Mouse (Mus musculus) neural tube, embryonic 14.5 days (tissue): ENCODE measurements around the gene Elobl. TPM values are rescaled to one million over a fixed set of nuclear protein-coding genes. Genes with fewer than 3 reads are reported as not detected.

Experiments used
- ATAC-seq: fragments of 200-750 bp; cut with Nextera tagmentation; 2 replicates; pipeline ENCODE4 v1.8.0; 2017; ENCODE audit warnings: low read depth, mild to moderate bottlenecking, moderate TSS enrichment, moderate library complexity
- H3K27ac ChIP-seq: fragments of 300-500 bp; sonication (generic); 2 replicates; pipeline ENCODE4 v1.5.1; 2014; ENCODE audit warnings: low read depth, mild to moderate bottlenecking, control low read depth, low read length, moderate library complexity, mixed read lengths
- H3K27me3 ChIP-seq: fragments of 300-500 bp; sonication (generic); 2 replicates; pipeline ENCODE4 v1.6.1; 2014; ENCODE audit warnings: low read length; ENCODE audit not compliant: control insufficient read depth, insufficient read depth
- H3K36me3 ChIP-seq: fragments of 300-500 bp; sonication (generic); 2 replicates; pipeline ENCODE4 v1.6.1; 2014; ENCODE audit warnings: low read length, mixed read lengths; ENCODE audit not compliant: control insufficient read depth, insufficient read depth
- H3K4me1 ChIP-seq: fragments of 300-500 bp; sonication (generic); 2 replicates; pipeline ENCODE4 v1.6.1; 2014; ENCODE audit warnings: low read length; ENCODE audit not compliant: control insufficient read depth, insufficient read depth
- H3K4me2 ChIP-seq: fragments of 300-500 bp; sonication (generic); 2 replicates; pipeline ENCODE4 v1.6.1; 2014; ENCODE audit warnings: mild to moderate bottlenecking, low read depth, low read length, control low read depth
- H3K4me3 ChIP-seq: fragments of 300-500 bp; sonication (generic); 2 replicates; pipeline ENCODE4 v1.5.1; 2014; ENCODE audit warnings: low read depth, low read length, control low read depth, mixed read lengths
- H3K9ac ChIP-seq: fragments of 300-500 bp; sonication (generic); replicated peaks from 2 replicates; pipeline ENCODE4 v1.6.1; 2014; ENCODE audit warnings: low read depth, mild to moderate bottlenecking, control low read depth, low read length, mixed read lengths
- H3K9me3 ChIP-seq: fragments of 300-500 bp; sonication (generic); 2 replicates; pipeline ENCODE4 v1.6.1; 2016; ENCODE audit warnings: low read length; ENCODE audit not compliant: control insufficient read depth
- WGBS: fragments of 180-500 bp; shearing (Covaris S2); extraction: QIAGEN DNeasy Blood & Tissue Kit; methylation state at CpG from one replicate; pipeline ENCODE4 v1.1.7; 2014; 5-methylcytosine and 5-hydroxymethylcytosine counted together
- polyA plus RNA-seq: library from polyadenylated mRNA; unstranded; fragments of >200 nt; fragmentation: Nextera tagmentation; extraction: Ambion mirVana; gene quantifications from 2 replicates; pipeline ENCODE4 v1.2.1, GENCODE M21; 2014

Gene Elobl
- polyA plus RNA-seq: not detected in 2 replicates

- H3K9ac ChIP-seq: no peak within 1 kb of the TSS
- no peak within 1 kb of the TSS for H3K4me3 ChIP-seq
- no peaks in the 10 kb centered on the region for H3K9me3 ChIP-seq
- no peak within 1 kb of the TSS for H3K27ac ChIP-seq
- H3K4me2 ChIP-seq: no peak within 1 kb of the TSS
- H3K36me3 ChIP-seq: no peaks in the 10 kb centered on the region
- H3K27me3 ChIP-seq: no peaks in the 10 kb centered on the region
- no peak for ATAC-seq
- H3K4me1 ChIP-seq: no peaks in the 10 kb centered on the region
- WGBS: 96% methylated on average over 2 of the region's 3 CpGs
These were observed at the start of gene Elobl for GRCm38 (mm10) chr11:88966881-88967361. Gene Elobl (minus strand): TSS chr11:88966931.

GRCm38 (mm10) chr11:89012241-89012640 lies 45.5 kb upstream of the Elobl start:
- Histone ChIP-seq H3K27ac (no peak overlapping the region), H3K4me3 (no peak overlapping the region), H3K27me3 (no peaks in the 10 kb centered on the region), H3K4me2 (no peak overlapping the region), H3K9ac (no peak overlapping the region), H3K4me1 (no peaks in the 10 kb centered on the region), H3K36me3 (no peaks in the 10 kb centered on the region), H3K9me3 (no peaks in the 10 kb centered on the region)
- no peak for ATAC-seq
- 89% methylated on average over 5 of the region's 5 CpGs for WGBS

- Histone ChIP-seq H3K36me3 (no peaks in the 10 kb centered on the region), H3K27me3 (no peaks in the 10 kb centered on the region), H3K4me1 (no peaks in the 10 kb centered on the region), H3K9ac (no peak overlapping the region), H3K9me3 (no peaks in the 10 kb centered on the region), H3K4me3 (no peak overlapping the region), H3K4me2 (no peak overlapping the region), H3K27ac (no peak overlapping the region)
- WGBS: 78% methylated on average over 7 of the region's 7 CpGs
- ATAC-seq: no peak
These were observed 42.8 kb upstream of the Elobl start for GRCm38 (mm10) chr11:89009496-89009895.

DNA sequence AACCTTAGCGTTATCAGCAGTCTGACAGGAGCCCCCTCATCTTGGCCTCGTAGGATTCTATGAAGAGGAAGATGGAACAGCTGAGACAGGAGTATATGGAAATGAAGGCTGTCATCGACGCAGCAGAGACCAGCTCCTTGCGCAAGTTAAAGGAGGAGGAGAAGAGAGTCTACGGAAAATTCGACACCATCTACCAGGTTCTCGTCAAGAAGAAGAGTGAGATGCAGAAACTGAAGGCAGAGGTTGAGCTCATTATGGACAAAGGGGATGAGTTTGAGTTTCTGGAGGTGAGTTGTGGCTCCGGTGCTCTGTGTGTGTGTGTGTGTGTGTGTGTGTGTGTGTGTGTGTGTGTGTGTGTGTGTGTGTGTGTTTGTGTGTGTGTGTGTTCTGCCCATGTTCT lies 42.3 kb upstream of the Elobl start:
- ATAC-seq: no peak
- WGBS: 94% methylated on average over 9 of the region's 9 CpGs
- H3K27me3 ChIP-seq: no peaks in the 10 kb centered on the region
- H3K9ac ChIP-seq: no peak overlapping the region
- no peaks in the 10 kb centered on the region for H3K9me3 ChIP-seq
- no peak overlapping the region for H3K4me2 ChIP-seq
- no peaks in the 10 kb centered on the region for H3K4me1 ChIP-seq
- H3K36me3 ChIP-seq: no peaks in the 10 kb centered on the region
- no peak overlapping the region for H3K27ac ChIP-seq
- H3K4me3 ChIP-seq: no peak overlapping the region

DNA sequence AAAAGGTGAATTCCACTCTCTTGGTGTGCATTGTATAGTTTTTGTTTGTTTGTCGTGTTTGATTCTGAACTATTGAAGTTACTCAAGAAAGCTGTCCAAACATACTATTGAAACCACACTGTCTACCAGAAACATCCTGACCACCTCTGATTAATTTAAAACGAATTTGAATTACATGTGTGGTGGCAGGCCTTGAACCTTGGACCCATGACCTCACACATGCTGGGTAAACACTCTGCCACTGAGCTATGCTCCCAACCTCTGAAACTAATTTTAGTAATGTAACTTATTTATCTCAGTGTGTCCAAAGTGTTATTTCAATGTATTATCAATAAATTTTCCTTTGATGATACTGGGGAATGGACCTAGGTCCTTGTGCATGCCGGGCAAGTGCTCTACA lies 40.9 kb upstream of the Elobl start:
- Histone ChIP-seq H3K4me3 (no peak overlapping the region), H3K9ac (no peak overlapping the region), H3K9me3 (no peaks in the 10 kb centered on the region), H3K36me3 (no peaks in the 10 kb centered on the region), H3K4me1 (no peaks in the 10 kb centered on the region), H3K4me2 (no peak overlapping the region), H3K27ac (no peak overlapping the region), H3K27me3 (no peaks in the 10 kb centered on the region)
- 88% methylated on average over 3 of the region's 3 CpGs for WGBS
- no peak for ATAC-seq

DNA sequence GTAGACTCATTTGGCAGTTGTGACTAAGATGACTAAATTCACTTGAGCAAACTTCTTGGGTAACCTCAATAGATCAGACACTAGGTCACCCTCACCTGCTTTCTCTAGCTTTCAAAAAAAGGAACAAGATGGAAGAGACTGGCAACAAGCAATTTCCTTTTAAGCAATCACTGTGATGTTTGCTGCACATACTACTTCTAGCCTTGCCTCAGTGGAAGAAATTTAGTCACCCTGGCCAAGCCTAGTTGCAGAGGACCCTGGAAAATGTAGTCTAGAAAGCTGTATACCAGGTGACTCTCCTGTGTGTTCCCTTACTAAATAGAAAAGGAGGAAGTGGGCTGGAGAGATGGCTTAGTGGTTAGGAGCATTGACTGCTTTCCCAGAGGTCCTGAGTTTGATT lies 39.7 kb upstream of the Elobl start:
- Histone ChIP-seq H3K9ac (no peak overlapping the region), H3K4me2 (no peak overlapping the region), H3K36me3 (no peaks in the 10 kb centered on the region), H3K27me3 (no peaks in the 10 kb centered on the region), H3K27ac (no peak overlapping the region), H3K4me3 (no peak overlapping the region), H3K9me3 (no peaks in the 10 kb centered on the region), H3K4me1 (no peaks in the 10 kb centered on the region)
- no peak for ATAC-seq

DNA sequence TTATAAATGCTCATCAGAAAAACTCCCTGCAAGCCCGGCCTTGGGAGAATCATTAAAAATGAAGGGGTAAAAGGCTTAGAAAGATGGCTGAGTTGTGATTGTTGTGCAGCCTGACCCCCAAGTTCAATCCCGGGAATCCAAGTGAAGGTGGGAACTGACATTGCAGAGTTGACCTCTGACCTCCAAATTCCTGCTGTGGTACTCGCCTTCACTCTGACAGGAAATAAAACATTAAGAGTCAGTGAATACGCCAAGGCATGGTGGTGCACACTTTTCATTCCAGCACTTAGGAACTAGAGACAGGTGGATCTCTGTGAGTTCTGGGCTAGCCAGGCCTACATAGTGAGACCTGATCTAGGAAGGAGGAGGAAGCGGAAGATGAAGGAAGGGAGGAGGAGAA lies 38.7 kb upstream of the Elobl start:
- no peaks in the 10 kb centered on the region for H3K4me1 ChIP-seq
- no peak overlapping the region for H3K4me3 ChIP-seq
- H3K4me2 ChIP-seq: no peak overlapping the region
- H3K27me3 ChIP-seq: no peaks in the 10 kb centered on the region
- WGBS: 75% methylated on average over 5 of the region's 5 CpGs
- no peak overlapping the region for H3K27ac ChIP-seq
- H3K36me3 ChIP-seq: no peaks in the 10 kb centered on the region
- no peak overlapping the region for H3K9ac ChIP-seq
- H3K9me3 ChIP-seq: no peaks in the 10 kb centered on the region
- no peak for ATAC-seq

DNA sequence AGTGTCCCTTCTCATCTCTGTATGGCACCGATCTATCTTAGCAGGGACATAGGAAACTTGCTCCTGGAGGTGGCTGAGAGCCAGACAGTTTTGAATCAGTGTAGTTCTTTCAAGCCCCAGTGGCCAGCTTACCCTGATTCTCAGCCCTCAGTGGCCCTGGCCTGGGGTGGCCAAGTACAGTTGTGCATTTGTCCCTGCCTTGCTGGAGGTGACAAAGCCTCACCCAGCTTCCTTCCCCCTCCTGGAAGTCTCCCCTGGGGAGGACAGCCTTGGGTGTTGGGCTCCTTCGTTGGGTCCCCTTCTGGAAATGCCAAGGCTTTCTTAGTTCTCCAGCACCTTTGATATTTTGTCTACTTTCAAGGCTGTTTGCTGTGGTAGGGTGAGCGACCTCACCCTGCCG lies 37.0 kb upstream of the Elobl start:
- no peaks in the 10 kb centered on the region for H3K36me3 ChIP-seq
- H3K9me3 ChIP-seq: no peaks in the 10 kb centered on the region
- H3K9ac ChIP-seq: no peak overlapping the region
- H3K4me3 ChIP-seq: no peak overlapping the region
- ATAC-seq: no peak
- H3K27ac ChIP-seq: no peak overlapping the region
- H3K27me3 ChIP-seq: peaks cover 11% of the 10 kb centered on the region; the same call in 1 of the 2 replicates
- H3K4me2 ChIP-seq: no peak overlapping the region
- H3K4me1 ChIP-seq: no peaks in the 10 kb centered on the region
- WGBS: 77% methylated on average over 4 of the region's 4 CpGs

- Histone ChIP-seq H3K9ac (no peak overlapping the region), H3K4me1 (no peaks in the 10 kb centered on the region), H3K4me3 (no peak overlapping the region), H3K4me2 (no peak overlapping the region), H3K36me3 (no peaks in the 10 kb centered on the region), H3K9me3 (no peaks in the 10 kb centered on the region), H3K27ac (no peak overlapping the region), H3K27me3 (peaks cover 11% of the 10 kb centered on the region; the same call in 1 of the 2 replicates)
- WGBS: 73% methylated on average over 6 of the region's 6 CpGs
- no peak for ATAC-seq
These were observed 36.3 kb upstream of the Elobl start for GRCm38 (mm10) chr11:89003078-89003477.

DNA sequence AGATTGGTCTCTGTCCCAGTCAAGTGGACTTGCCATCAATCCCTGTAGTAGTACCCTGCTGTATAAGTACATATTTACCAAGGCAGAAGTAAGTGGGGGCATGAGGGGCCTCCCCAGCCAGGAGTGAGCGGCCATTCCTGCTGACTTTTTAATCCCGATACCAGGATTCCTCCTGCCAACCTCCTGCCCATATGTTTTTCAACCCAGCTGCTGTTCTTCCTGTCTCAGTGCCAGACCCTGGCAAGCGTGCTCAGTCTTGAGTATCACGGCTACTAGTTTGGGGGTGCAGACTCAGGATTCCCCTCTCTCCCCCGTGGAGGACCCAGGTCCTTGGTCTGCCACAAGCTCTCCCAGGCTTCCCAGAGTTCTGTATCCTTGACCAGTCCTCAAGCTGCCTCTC lies 35.9 kb upstream of the Elobl start:
- 77% methylated on average over 5 of the region's 5 CpGs for WGBS

More for the DNA sequence above, 35.9 kb upstream of the Elobl start:
- H3K9ac ChIP-seq: no peak overlapping the region
- H3K36me3 ChIP-seq: no peaks in the 10 kb centered on the region
- no peak overlapping the region for H3K4me2 ChIP-seq
- H3K4me3 ChIP-seq: no peak overlapping the region
- H3K27me3 ChIP-seq: peaks cover 11% of the 10 kb centered on the region; the same call in 1 of the 2 replicates
- H3K9me3 ChIP-seq: no peaks in the 10 kb centered on the region
- no peak for ATAC-seq
- no peaks in the 10 kb centered on the region for H3K4me1 ChIP-seq
- no peak overlapping the region for H3K27ac ChIP-seq
